Mouse (Mus musculus) olfactory bulb, adult 2 months (tissue): ENCODE measurements around the gene Zfp710.

Experiments
- CTCF ChIP-seq: fragments of 200-500 bp; IDR thresholded peaks from 2 replicates; pipeline ENCODE4 v1.5.1; 2012; ENCODE audit warnings: low read depth, mild to moderate bottlenecking, low read length, moderate library complexity; ENCODE audit not compliant: insufficient read depth
- POLR2A ChIP-seq: fragments of 200-500 bp; IDR thresholded peaks from 2 replicates; pipeline ENCODE4 v1.6.1; 2012; ENCODE audit warnings: mild to moderate bottlenecking, low read depth, low read length, moderate library complexity; ENCODE audit not compliant: insufficient read depth

- no peak for TF ChIP-seq CTCF
- TF ChIP-seq POLR2A, result no peak
These were observed 71.1 kb downstream of the Zfp710 start for GRCm38 (mm10) chr7:80095598-80096309.
